Mouse (Mus musculus) heart, postnatal 0 days (tissue): ENCODE measurements around the gene Cd300a. TPM values are rescaled to one million over a fixed set of nuclear protein-coding genes. Genes with fewer than 3 reads are reported as not detected.

ENCODE experiments used
- ATAC-seq: fragments of 200-750 bp; cut with Nextera tagmentation; 2 replicates; pipeline ENCODE4 v1.8.0; 2017; ENCODE audit warnings: low read depth, moderate number of reproducible peaks, moderate library complexity; ENCODE audit not compliant: insufficient read depth
- DNase-seq: peaks from one replicate; pipeline ENCODE4 v3.0.0-alpha.2; 2016; ENCODE audit warnings: low spot score
- H3K27ac ChIP-seq: fragments of 300-500 bp; sonication (generic); 2 replicates; pipeline ENCODE4 v1.5.1; 2014; ENCODE audit warnings: low read depth, mild to moderate bottlenecking
- H3K27me3 ChIP-seq: fragments of 300-500 bp; sonication (generic); 2 replicates; pipeline ENCODE4 v1.6.1; 2014; ENCODE audit warnings: low read length, mixed read lengths; ENCODE audit not compliant: control insufficient read depth, insufficient read depth
- H3K36me3 ChIP-seq: fragments of 300-500 bp; sonication (generic); replicated peaks from 2 replicates; pipeline ENCODE4 v1.6.1; 2014; ENCODE audit warnings: low read length, mixed read lengths; ENCODE audit not compliant: control insufficient read depth, insufficient read depth
- H3K4me1 ChIP-seq: fragments of 300-500 bp; sonication (generic); 2 replicates; pipeline ENCODE4 v1.6.1; 2014; ENCODE audit warnings: antibody characterized with exemption; ENCODE audit not compliant: control insufficient read depth, insufficient read depth
- H3K4me2 ChIP-seq: fragments of 300-500 bp; sonication (generic); 2 replicates; pipeline ENCODE4 v1.6.1; 2014; ENCODE audit warnings: low read depth, mild to moderate bottlenecking, low read length, moderate library complexity
- H3K4me3 ChIP-seq: fragments of 300-500 bp; sonication (generic); 2 replicates; pipeline ENCODE4 v1.5.1; 2014; ENCODE audit warnings: low read depth, low read length
- H3K9ac ChIP-seq: fragments of 300-500 bp; sonication (generic); replicated peaks from 2 replicates; pipeline ENCODE4 v1.6.1; 2014; ENCODE audit warnings: low read depth, low read length, mixed read lengths
- H3K9me3 ChIP-seq: fragments of 300-500 bp; sonication (generic); replicated peaks from 2 replicates; pipeline ENCODE4 v1.6.1; 2016; ENCODE audit warnings: low read length; ENCODE audit not compliant: control insufficient read depth
- CTCF ChIP-seq: IDR thresholded peaks from 2 replicates; pipeline ENCODE4 v1.5.1; 2016; ENCODE audit warnings: antibody characterized with exemption, control low read depth, low read depth
- EP300 ChIP-seq: IDR thresholded peaks from 2 replicates; pipeline ENCODE4 v1.6.1; 2016; ENCODE audit warnings: antibody characterized with exemption, low read depth
- WGBS: fragments of 180-500 bp; shearing (Covaris S2); extraction: QIAGEN DNeasy Blood & Tissue Kit; methylation state at CpG from one replicate; pipeline ENCODE4 v1.1.7; 2014; 5-methylcytosine and 5-hydroxymethylcytosine counted together
- polyA plus RNA-seq: library from polyadenylated mRNA; unstranded; fragments of >200 nt; fragmentation: Nextera tagmentation; extraction: Ambion mirVana; gene quantifications from 2 replicates; pipeline ENCODE4 v1.2.1, GENCODE M21; 2015
- total RNA-seq: library from RNA; depleted of rRNA; stranded (reverse); fragments of >200 nt; gene quantifications from 2 replicates; pipeline ENCODE4 v1.2.3, GENCODE M21; 2014; ENCODE audit warnings: low replicate concordance

Cd300a gene
- total and polyA plus RNA-seq, 2 experiments from 2014 or later: 0.92 TPM; not detected in 1

GRCm38 (mm10) chr11:114879666-114880065 is 10.2 kb upstream of the Cd300a start:
- DNase-seq (no peak), ATAC-seq (no peak)
- WGBS: 66% methylated on average over 2 of the region's 2 CpGs
- H3K27ac ChIP-seq: no peak overlapping the region
- 0 out of 2 replicates have a peak, but pooled peaks cover 5% of the 10 kb centered on the region for H3K4me1 ChIP-seq
- H3K4me3 ChIP-seq: no peak overlapping the region
- no peak overlapping the region for H3K4me2 ChIP-seq
- H3K9ac ChIP-seq: no peak overlapping the region
- H3K36me3 ChIP-seq: no peaks in the 10 kb centered on the region
- no peaks in the 10 kb centered on the region for H3K9me3 ChIP-seq
- no peaks in the 10 kb centered on the region for H3K27me3 ChIP-seq
- no peak for TF ChIP-seq CTCF
- no peak for TF ChIP-seq EP300

- Histone ChIP-seq H3K9me3 (no peaks in the 10 kb centered on the region), H3K27me3 (no peaks in the 10 kb centered on the region), H3K36me3 (no peaks in the 10 kb centered on the region), H3K4me1 (0 out of 2 replicates have a peak, but pooled peaks cover 5% of the 10 kb centered on the region), H3K4me2 (no peak overlapping the region), H3K27ac (no peak overlapping the region), H3K9ac (no peak overlapping the region), H3K4me3 (no peak overlapping the region)
- no peak for TF ChIP-seq EP300
- TF ChIP-seq CTCF: no peak
- DNase-seq (no peak), ATAC-seq (no peak)
Measured at GRCm38 (mm10) chr11:114880185-114880584, 9.7 kb upstream of the Cd300a start.

GRCm38 (mm10) chr11:114880589-114880988 is 9.3 kb upstream of the Cd300a start:
- Histone ChIP-seq H3K9ac (no peak overlapping the region), H3K4me3 (no peak overlapping the region), H3K27ac (no peak overlapping the region), H3K27me3 (no peaks in the 10 kb centered on the region), H3K36me3 (no peaks in the 10 kb centered on the region), H3K4me2 (no peak overlapping the region), H3K9me3 (no peaks in the 10 kb centered on the region), H3K4me1 (0 out of 2 replicates have a peak, but pooled peaks cover 5% of the 10 kb centered on the region)
- TF ChIP-seq CTCF (peak; percentile 63), EP300 (no peak)
- 0% methylated on average over 1 of the region's 1 CpGs for WGBS
- ATAC-seq: no peak
- DNase-seq: no peak

- Histone ChIP-seq H3K4me3 (no peak overlapping the region), H3K27ac (no peak overlapping the region), H3K4me2 (no peak overlapping the region), H3K27me3 (no peaks in the 10 kb centered on the region), H3K4me1 (0 out of 2 replicates have a peak, but pooled peaks cover 5% of the 10 kb centered on the region), H3K9ac (no peak overlapping the region), H3K36me3 (no peaks in the 10 kb centered on the region), H3K9me3 (no peaks in the 10 kb centered on the region)
- TF ChIP-seq EP300 (no peak), CTCF (no peak)
- DNase-seq: no peak
- no peak for ATAC-seq
- WGBS: 80% methylated on average over 4 of the region's 4 CpGs
Measured at GRCm38 (mm10) chr11:114883251-114883789, 6.5 kb upstream of the Cd300a start.

- ATAC-seq: no peak
- DNase-seq: peak; percentile 35
- peak overlapping the region; percentile 25 for H3K27ac ChIP-seq
Measured at GRCm38 (mm10) chr11:114884380-114885100, 5.3 kb upstream of the Cd300a start.

More at GRCm38 (mm10) chr11:114884380-114885100, 5.3 kb upstream of the Cd300a start:
- H3K9me3 ChIP-seq: no peaks in the 10 kb centered on the region
- H3K4me2 ChIP-seq: no peak overlapping the region
- H3K4me1 ChIP-seq: 0 out of 2 replicates have a peak, but pooled peaks cover 5% of the 10 kb centered on the region
- H3K36me3 ChIP-seq: no peaks in the 10 kb centered on the region
- H3K4me3 ChIP-seq: no peak overlapping the region
- H3K27me3 ChIP-seq: no peaks in the 10 kb centered on the region
- no peak overlapping the region for H3K9ac ChIP-seq
- TF ChIP-seq EP300: no peak
- no peak for TF ChIP-seq CTCF
- whole genome bisulfite sequencing: 71% methylated on average over 4 of the region's 4 CpGs
